Mouse (Mus musculus): ENCODE results near the gene Pitpnc1. TPM values are rescaled to one million over a fixed set of nuclear protein-coding genes. Genes with fewer than 3 reads are reported as not detected.

Pitpnc1 gene
- polyA plus RNA-seq, 1 experiment from 2014 or later: 36.7 TPM

GRCm38 (mm10) chr11:107325739-107326725 is 144.5 kb downstream of the Pitpnc1 start:
- WGBS: 22% methylated on average over 14 of the region's 14 CpGs
- Histone ChIP-seq H3K9ac (replicated peaks) (no peak overlapping the region), H3K27ac (peak overlapping the region; percentile 74)

GRCm38 (mm10) chr11:107325226-107325625 is 145.3 kb downstream of the Pitpnc1 start:
- peaks cover 13% of the 10 kb centered on the region for H3K4me1 ChIP-seq (replicated peaks)
- H3K27me3 ChIP-seq: no peaks in the 10 kb centered on the region
- WGBS: 84% methylated on average over 4 of the region's 4 CpGs
- H3K4me2 ChIP-seq (replicated peaks): no peak overlapping the region
- H3K36me3 ChIP-seq: no peaks in the 10 kb centered on the region
- H3K27ac ChIP-seq: peak overlapping the region; percentile 74; the same call in 1 of the 2 replicates
- no peak overlapping the region for H3K4me3 ChIP-seq (replicated peaks)
- no peaks in the 10 kb centered on the region for H3K9me3 ChIP-seq
- H3K9ac ChIP-seq (replicated peaks): no peak overlapping the region
- no peak for ATAC-seq

More at GRCm38 (mm10) chr11:107325739-107326725, 144.5 kb downstream of the Pitpnc1 start:
- H3K4me2 ChIP-seq (replicated peaks): no peak overlapping the region
- H3K4me3 ChIP-seq (replicated peaks): no peak overlapping the region
- peaks cover 13% of the 10 kb centered on the region for H3K4me1 ChIP-seq (replicated peaks)
- peak; percentile 84 for ATAC-seq
- no peaks in the 10 kb centered on the region for H3K36me3 ChIP-seq
- H3K27me3 ChIP-seq: no peaks in the 10 kb centered on the region
- no peaks in the 10 kb centered on the region for H3K9me3 ChIP-seq

- ATAC-seq: no peak
- Histone ChIP-seq H3K36me3 (0 out of 2 replicates have a peak, but pooled peaks cover 3% of the 10 kb centered on the region), H3K4me2 (replicated peaks) (no peak overlapping the region), H3K9me3 (no peaks in the 10 kb centered on the region), H3K9ac (replicated peaks) (no peak overlapping the region), H3K4me3 (replicated peaks) (no peak overlapping the region), H3K4me1 (replicated peaks) (peaks cover 13% of the 10 kb centered on the region), H3K27me3 (no peaks in the 10 kb centered on the region), H3K27ac (no peak overlapping the region)
- 80% methylated on average over 18 of the region's 18 CpGs for WGBS
Measured at GRCm38 (mm10) chr11:107323173-107323572, 147.3 kb downstream of the Pitpnc1 start.

- Histone ChIP-seq H3K36me3 (0 out of 2 replicates have a peak, but pooled peaks cover 3% of the 10 kb centered on the region), H3K4me3 (replicated peaks) (no peak overlapping the region), H3K9me3 (no peaks in the 10 kb centered on the region), H3K27me3 (no peaks in the 10 kb centered on the region), H3K9ac (replicated peaks) (no peak overlapping the region), H3K27ac (no peak overlapping the region), H3K4me1 (replicated peaks) (peaks cover 14% of the 10 kb centered on the region), H3K4me2 (replicated peaks) (no peak overlapping the region)
- no peak for ATAC-seq
- WGBS: 96% methylated on average over 13 of the region's 13 CpGs
Measured at GRCm38 (mm10) chr11:107322226-107322625, 148.3 kb downstream of the Pitpnc1 start.

GRCm38 (mm10) chr11:107321819-107322218 is 148.7 kb downstream of the Pitpnc1 start:
- H3K27ac ChIP-seq: no peak overlapping the region
- H3K36me3 ChIP-seq: 0 out of 2 replicates have a peak, but pooled peaks cover 3% of the 10 kb centered on the region
- no peak for ATAC-seq
- H3K9ac ChIP-seq (replicated peaks): no peak overlapping the region
- no peak overlapping the region for H3K4me3 ChIP-seq (replicated peaks)
- 98% methylated on average over 3 of the region's 3 CpGs for WGBS
- H3K27me3 ChIP-seq: no peaks in the 10 kb centered on the region
- H3K4me2 ChIP-seq (replicated peaks): no peak overlapping the region
- no peaks in the 10 kb centered on the region for H3K9me3 ChIP-seq
- peaks cover 14% of the 10 kb centered on the region for H3K4me1 ChIP-seq (replicated peaks)

- 0 out of 2 replicates have a peak, but pooled peaks cover 3% of the 10 kb centered on the region for H3K36me3 ChIP-seq
- no peak overlapping the region for H3K4me2 ChIP-seq (replicated peaks)
- no peak overlapping the region for H3K4me3 ChIP-seq (replicated peaks)
- no peaks in the 10 kb centered on the region for H3K27me3 ChIP-seq
- no peak overlapping the region for H3K9ac ChIP-seq (replicated peaks)
- no peak overlapping the region for H3K27ac ChIP-seq
- no peak for ATAC-seq
- H3K9me3 ChIP-seq: no peaks in the 10 kb centered on the region
- WGBS: 55% methylated on average over 10 of the region's 10 CpGs
- H3K4me1 ChIP-seq (replicated peaks): 0 out of 2 replicates have a peak, but pooled peaks cover 2% of the 10 kb centered on the region
Measured at GRCm38 (mm10) chr11:107319861-107320260, 150.6 kb downstream of the Pitpnc1 start.

- ATAC-seq: no peak
Measured at GRCm38 (mm10) chr11:107317653-107318281, 152.7 kb downstream of the Pitpnc1 start.

GRCm38 (mm10) chr11:107315475-107315874 is 155.0 kb downstream of the Pitpnc1 start:
- Histone ChIP-seq H3K36me3 (peaks cover 8% of the 10 kb centered on the region; the same call in 1 of the 2 replicates), H3K9me3 (no peaks in the 10 kb centered on the region), H3K4me1 (replicated peaks) (peaks cover 2% of the 10 kb centered on the region; the same call in 1 of the 2 replicates), H3K27me3 (no peaks in the 10 kb centered on the region), H3K4me3 (replicated peaks) (no peak overlapping the region), H3K27ac (no peak overlapping the region), H3K4me2 (replicated peaks) (no peak overlapping the region), H3K9ac (replicated peaks) (no peak overlapping the region)
- ATAC-seq: no peak
- WGBS: 79% methylated on average over 15 of the region's 15 CpGs

More at GRCm38 (mm10) chr11:107317653-107318281, 152.7 kb downstream of the Pitpnc1 start:
- no peaks in the 10 kb centered on the region for H3K9me3 ChIP-seq
- H3K27ac ChIP-seq: no peak overlapping the region
- 0 out of 2 replicates have a peak, but pooled peaks cover 2% of the 10 kb centered on the region for H3K4me1 ChIP-seq (replicated peaks)
- no peaks in the 10 kb centered on the region for H3K27me3 ChIP-seq
- H3K9ac ChIP-seq (replicated peaks): no peak overlapping the region
- 64% methylated on average over 14 of the region's 14 CpGs for WGBS
- H3K4me3 ChIP-seq (replicated peaks): no peak overlapping the region
- no peak overlapping the region for H3K4me2 ChIP-seq (replicated peaks)
- H3K36me3 ChIP-seq: peaks cover 8% of the 10 kb centered on the region; the same call in 1 of the 2 replicates

- peaks cover 6% of the 10 kb centered on the region; the same call in 1 of the 2 replicates for H3K9me3 ChIP-seq
- no peak overlapping the region for H3K27ac ChIP-seq
- 0 out of 2 replicates have a peak overlapping the region, but pooled peaks have one; percentile 14 for H3K4me2 ChIP-seq (replicated peaks)
- ATAC-seq: no peak
- 80% methylated on average over 20 of the region's 20 CpGs for WGBS
- H3K9ac ChIP-seq (replicated peaks): no peak overlapping the region
- H3K4me3 ChIP-seq (replicated peaks): no peak overlapping the region
- no peaks in the 10 kb centered on the region for H3K27me3 ChIP-seq
- peaks cover 13% of the 10 kb centered on the region for H3K36me3 ChIP-seq
- no peaks in the 10 kb centered on the region; the same call in 1 of the 2 replicates for H3K4me1 ChIP-seq (replicated peaks)
Measured at GRCm38 (mm10) chr11:107310338-107311121, 160.0 kb downstream of the Pitpnc1 start.

- Histone ChIP-seq H3K27ac (no peak overlapping the region), H3K36me3 (peaks cover 7% of the 10 kb centered on the region), H3K4me1 (replicated peaks) (no peaks in the 10 kb centered on the region; the same call in 1 of the 2 replicates), H3K9ac (replicated peaks) (no peak overlapping the region), H3K4me2 (replicated peaks) (no peak overlapping the region), H3K4me3 (replicated peaks) (no peak overlapping the region), H3K9me3 (peaks cover 6% of the 10 kb centered on the region; the same call in 1 of the 2 replicates), H3K27me3 (no peaks in the 10 kb centered on the region)
- no peak for ATAC-seq
- 70% methylated on average over 11 of the region's 11 CpGs for WGBS
Measured at GRCm38 (mm10) chr11:107306170-107306569, 164.3 kb downstream of the Pitpnc1 start.

GRCm38 (mm10) chr11:107302141-107302540 is 168.4 kb downstream of the Pitpnc1 start:
- ATAC-seq: no peak
- Histone ChIP-seq H3K9me3 (peaks cover 10% of the 10 kb centered on the region), H3K9ac (replicated peaks) (no peak overlapping the region), H3K4me2 (replicated peaks) (no peak overlapping the region), H3K4me1 (replicated peaks) (no peaks in the 10 kb centered on the region), H3K27me3 (no peaks in the 10 kb centered on the region), H3K36me3 (peaks cover 4% of the 10 kb centered on the region; the same call in 1 of the 2 replicates), H3K27ac (no peak overlapping the region), H3K4me3 (replicated peaks) (no peak overlapping the region)
- WGBS: 94% methylated on average over 4 of the region's 4 CpGs

All from midbrain, embryonic 13.5 days (tissue).